Mouse (Mus musculus): ENCODE data around the gene Foxj3. TPM values are rescaled to one million over a fixed set of nuclear protein-coding genes. Genes with fewer than 3 reads are reported as not detected.
"Not testable (repeated sequence)": the region's sequence is repeated elsewhere in the genome, so short reads cannot be mapped to it uniquely, and the experiment has no call there.

The Foxj3 gene
- polyA plus RNA-seq, 1 experiment from 2014 or later: 21.5 TPM

- Histone ChIP-seq H3K9me3 (replicated peaks; ENCODE audit: control insufficient read depth, low read length) (no peaks in the 10 kb centered on the region), H3K9ac (ENCODE audit: low read length) (no peak overlapping the region), H3K27ac (ENCODE audit: low read length) (peak overlapping the region; percentile 64), H3K27me3 (ENCODE audit: control insufficient read depth, insufficient read depth, low read length) (no peaks in the 10 kb centered on the region), H3K4me3 (ENCODE audit: low read length) (no peak overlapping the region), H3K4me2 (ENCODE audit: low read depth, low read length) (no peak overlapping the region), H3K36me3 (ENCODE audit: control insufficient read depth, insufficient read depth) (peaks cover 27% of the 10 kb centered on the region), H3K4me1 (ENCODE audit: control insufficient read depth, insufficient read depth, low read length) (peaks cover 30% of the 10 kb centered on the region)
- WGBS: 42% methylated on average over 4 of the region's 4 CpGs
- 0 out of 2 replicates have a peak, but pooled peaks have one; percentile 54 for ATAC-seq (replicated peaks; ENCODE audit: extremely low read depth, insufficient read depth, low FRiP score)
Observed at GRCm38 (mm10) chr4:119627317-119627716, 90.5 kb downstream of the Foxj3 start.

GRCm38 (mm10) chr4:119628363-119628762, 91.6 kb downstream of the Foxj3 start:
- H3K9me3 ChIP-seq (replicated peaks; ENCODE audit: control insufficient read depth, low read length); H3K9ac ChIP-seq (ENCODE audit: low read length); H3K4me3 ChIP-seq (ENCODE audit: low read length); H3K27me3 ChIP-seq (ENCODE audit: control insufficient read depth, insufficient read depth, low read length); H3K27ac ChIP-seq (ENCODE audit: low read length); H3K4me2 ChIP-seq (ENCODE audit: low read depth, low read length); ATAC-seq (replicated peaks; ENCODE audit: extremely low read depth, insufficient read depth, low FRiP score): not testable (repeated sequence)
- Histone ChIP-seq H3K4me1 (ENCODE audit: control insufficient read depth, insufficient read depth, low read length) (peaks cover 40% of the 10 kb centered on the region), H3K36me3 (ENCODE audit: control insufficient read depth, insufficient read depth) (peaks cover 24% of the 10 kb centered on the region)
- 65% methylated on average over 4 of the region's 4 CpGs for WGBS

- Histone ChIP-seq H3K9ac (ENCODE audit: low read length) (peak overlapping the region; percentile 59), H3K36me3 (ENCODE audit: control insufficient read depth, insufficient read depth) (peaks cover 13% of the 10 kb centered on the region), H3K9me3 (replicated peaks; ENCODE audit: control insufficient read depth, low read length) (no peaks in the 10 kb centered on the region), H3K27ac (ENCODE audit: low read length) (peak overlapping the region; percentile 67), H3K27me3 (ENCODE audit: control insufficient read depth, insufficient read depth, low read length) (no peaks in the 10 kb centered on the region), H3K4me3 (ENCODE audit: low read length) (no peak overlapping the region), H3K4me1 (ENCODE audit: control insufficient read depth, insufficient read depth, low read length) (peaks cover 61% of the 10 kb centered on the region), H3K4me2 (ENCODE audit: low read depth, low read length) (no peak overlapping the region; the same call in 1 of the 2 replicates)
- WGBS: 24% methylated on average over 11 of the region's 11 CpGs
- peak; percentile 53; the same call in 1 of the 2 replicates for ATAC-seq (replicated peaks; ENCODE audit: extremely low read depth, insufficient read depth, low FRiP score)
Observed at GRCm38 (mm10) chr4:119631115-119631919, 94.5 kb downstream of the Foxj3 start.

- Histone ChIP-seq H3K4me3 (ENCODE audit: low read length) (no peak overlapping the region), H3K4me1 (ENCODE audit: control insufficient read depth, insufficient read depth, low read length) (peaks cover 57% of the 10 kb centered on the region), H3K27ac (ENCODE audit: low read length) (peak overlapping the region; percentile 77), H3K9ac (ENCODE audit: low read length) (peak overlapping the region; percentile 47), H3K36me3 (ENCODE audit: control insufficient read depth, insufficient read depth) (peaks cover 11% of the 10 kb centered on the region), H3K4me2 (ENCODE audit: low read depth, low read length) (peak overlapping the region; percentile 20; the same call in 1 of the 2 replicates), H3K9me3 (replicated peaks; ENCODE audit: control insufficient read depth, low read length) (no peaks in the 10 kb centered on the region), H3K27me3 (ENCODE audit: control insufficient read depth, insufficient read depth, low read length) (no peaks in the 10 kb centered on the region)
- ATAC-seq (replicated peaks; ENCODE audit: extremely low read depth, insufficient read depth, low FRiP score): no peak
- 25% methylated on average over 7 of the region's 7 CpGs for WGBS
Observed at GRCm38 (mm10) chr4:119632721-119633120, 95.9 kb downstream of the Foxj3 start.

- Histone ChIP-seq H3K4me2 (ENCODE audit: low read depth, low read length) (0 out of 2 replicates have a peak overlapping the region, but pooled peaks have one; percentile 20), H3K27me3 (ENCODE audit: control insufficient read depth, insufficient read depth, low read length) (no peaks in the 10 kb centered on the region), H3K9ac (ENCODE audit: low read length) (peak overlapping the region; percentile 47), H3K4me3 (ENCODE audit: low read length) (no peak overlapping the region), H3K9me3 (replicated peaks; ENCODE audit: control insufficient read depth, low read length) (no peaks in the 10 kb centered on the region), H3K4me1 (ENCODE audit: control insufficient read depth, insufficient read depth, low read length) (peaks cover 57% of the 10 kb centered on the region), H3K27ac (ENCODE audit: low read length) (peak overlapping the region; percentile 77), H3K36me3 (ENCODE audit: control insufficient read depth, insufficient read depth) (peaks cover 11% of the 10 kb centered on the region)
- 38% methylated on average over 7 of the region's 7 CpGs for WGBS
- no peak for ATAC-seq (replicated peaks; ENCODE audit: extremely low read depth, insufficient read depth, low FRiP score)
Observed at GRCm38 (mm10) chr4:119633342-119633741, 96.5 kb downstream of the Foxj3 start.

DNA sequence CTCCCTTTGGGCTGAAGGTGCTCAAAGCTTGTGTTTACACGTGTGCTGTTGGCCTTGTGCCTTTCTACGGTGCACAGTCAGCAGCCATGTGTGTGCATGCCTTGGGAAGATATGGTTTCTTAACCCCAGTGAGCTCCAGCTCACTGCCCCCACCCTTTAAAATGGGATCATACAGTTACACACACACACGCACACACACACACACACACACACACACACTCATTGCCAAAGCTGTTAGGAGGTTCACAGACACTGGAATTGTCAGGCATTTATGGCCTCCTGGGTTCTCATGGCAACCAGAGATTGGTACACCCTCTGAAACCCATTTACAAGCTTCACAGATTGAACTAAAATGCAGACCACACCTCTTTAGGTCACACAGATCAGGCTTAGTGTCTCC, 97.1 kb downstream of the Foxj3 start:
- Histone ChIP-seq H3K4me1 (ENCODE audit: control insufficient read depth, insufficient read depth, low read length) (peaks cover 57% of the 10 kb centered on the region), H3K4me2 (ENCODE audit: low read depth, low read length) (no peak overlapping the region), H3K9me3 (replicated peaks; ENCODE audit: control insufficient read depth, low read length) (no peaks in the 10 kb centered on the region), H3K36me3 (ENCODE audit: control insufficient read depth, insufficient read depth) (peaks cover 9% of the 10 kb centered on the region), H3K4me3 (ENCODE audit: low read length) (no peak overlapping the region), H3K27me3 (ENCODE audit: control insufficient read depth, insufficient read depth, low read length) (no peaks in the 10 kb centered on the region), H3K27ac (ENCODE audit: low read length) (0 out of 2 replicates have a peak overlapping the region, but pooled peaks have one; percentile 16), H3K9ac (ENCODE audit: low read length) (no peak overlapping the region)
- no peak for ATAC-seq (replicated peaks; ENCODE audit: extremely low read depth, insufficient read depth, low FRiP score)
- 72% methylated on average over 3 of the region's 3 CpGs for WGBS

DNA sequence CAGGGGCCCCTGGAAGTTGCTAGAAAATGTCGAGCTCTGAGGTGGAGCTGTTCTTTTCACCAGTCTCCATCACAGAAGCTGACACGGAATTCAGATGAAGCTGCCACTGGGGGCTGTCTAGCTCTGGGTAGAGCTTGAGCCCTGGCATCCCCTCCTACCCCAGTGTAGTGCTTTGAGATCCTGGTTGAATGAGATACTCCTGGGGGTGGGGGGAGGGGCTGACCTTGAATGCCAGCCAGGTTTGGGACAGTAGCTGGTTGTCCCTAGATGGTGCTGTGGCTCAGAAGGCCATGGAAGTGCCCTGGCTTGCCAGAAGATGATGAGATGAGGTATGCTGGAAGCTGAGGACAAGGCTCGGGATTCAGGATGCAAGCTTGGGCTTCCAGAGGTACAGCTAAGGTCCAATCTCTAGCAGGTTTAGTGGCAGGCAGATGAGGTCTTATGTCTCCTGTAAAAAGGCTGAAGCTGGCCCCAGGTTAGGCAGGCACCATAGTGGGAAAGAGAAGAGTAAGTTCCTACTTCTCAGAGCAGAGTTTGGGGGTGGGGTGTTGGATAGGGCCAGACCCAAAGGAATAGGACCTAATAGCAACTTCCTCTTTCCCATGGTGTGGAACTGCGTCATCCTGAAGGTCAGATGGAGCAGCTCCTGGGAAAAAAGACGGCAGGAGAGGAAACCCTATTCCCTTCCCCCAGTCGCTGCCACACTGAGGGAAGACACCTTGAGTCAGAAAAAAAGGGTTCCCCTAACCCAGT, 98.3 kb downstream of the Foxj3 start:
- WGBS: 49% methylated on average over 6 of the region's 6 CpGs
- no peak overlapping the region for H3K9ac ChIP-seq (ENCODE audit: low read length)
- no peak; the same call in 1 of the 2 replicates for ATAC-seq (replicated peaks; ENCODE audit: extremely low read depth, insufficient read depth, low FRiP score)
- no peaks in the 10 kb centered on the region for H3K27me3 ChIP-seq (ENCODE audit: control insufficient read depth, insufficient read depth, low read length)
- H3K4me2 ChIP-seq (ENCODE audit: low read depth, low read length): no peak overlapping the region
- H3K27ac ChIP-seq (ENCODE audit: low read length): peak overlapping the region; percentile 60
- no peaks in the 10 kb centered on the region for H3K36me3 ChIP-seq (ENCODE audit: control insufficient read depth, insufficient read depth)
- peaks cover 57% of the 10 kb centered on the region for H3K4me1 ChIP-seq (ENCODE audit: control insufficient read depth, insufficient read depth, low read length)
- H3K9me3 ChIP-seq (replicated peaks; ENCODE audit: control insufficient read depth, low read length): no peaks in the 10 kb centered on the region
- no peak overlapping the region for H3K4me3 ChIP-seq (ENCODE audit: low read length)

- Histone ChIP-seq H3K9me3 (replicated peaks; ENCODE audit: control insufficient read depth, low read length) (no peaks in the 10 kb centered on the region), H3K4me1 (ENCODE audit: control insufficient read depth, insufficient read depth, low read length) (peaks cover 56% of the 10 kb centered on the region), H3K27me3 (ENCODE audit: control insufficient read depth, insufficient read depth, low read length) (no peaks in the 10 kb centered on the region), H3K27ac (ENCODE audit: low read length) (no peak overlapping the region; the same call in 1 of the 2 replicates), H3K4me2 (ENCODE audit: low read depth, low read length) (no peak overlapping the region), H3K4me3 (ENCODE audit: low read length) (no peak overlapping the region), H3K9ac (ENCODE audit: low read length) (no peak overlapping the region), H3K36me3 (ENCODE audit: control insufficient read depth, insufficient read depth) (no peaks in the 10 kb centered on the region)
- ATAC-seq (replicated peaks; ENCODE audit: extremely low read depth, insufficient read depth, low FRiP score): no peak
- 62% methylated on average over 8 of the region's 8 CpGs for WGBS
Observed at GRCm38 (mm10) chr4:119635686-119636085, 98.9 kb downstream of the Foxj3 start.

- no peak overlapping the region for H3K4me3 ChIP-seq (ENCODE audit: low read length)
- no peak overlapping the region for H3K27ac ChIP-seq (ENCODE audit: low read length)
- no peaks in the 10 kb centered on the region for H3K27me3 ChIP-seq (ENCODE audit: control insufficient read depth, insufficient read depth, low read length)
- H3K9ac ChIP-seq (ENCODE audit: low read length): no peak overlapping the region
- ATAC-seq (replicated peaks; ENCODE audit: extremely low read depth, insufficient read depth, low FRiP score): no peak
- H3K9me3 ChIP-seq (replicated peaks; ENCODE audit: control insufficient read depth, low read length): no peaks in the 10 kb centered on the region
- peaks cover 46% of the 10 kb centered on the region for H3K4me1 ChIP-seq (ENCODE audit: control insufficient read depth, insufficient read depth, low read length)
- H3K36me3 ChIP-seq (ENCODE audit: control insufficient read depth, insufficient read depth): no peaks in the 10 kb centered on the region
- 78% methylated on average over 7 of the region's 7 CpGs for WGBS
- H3K4me2 ChIP-seq (ENCODE audit: low read depth, low read length): no peak overlapping the region
Observed at GRCm38 (mm10) chr4:119636731-119637130, 99.9 kb downstream of the Foxj3 start.
